Mouse (Mus musculus): ENCODE data around the gene Bag1. TPM values are rescaled to one million over a fixed set of nuclear protein-coding genes. Genes with fewer than 3 reads are reported as not detected.
"Not testable (repeated sequence)": the region's sequence is repeated elsewhere in the genome, so short reads cannot be mapped to it uniquely, and the experiment has no call there.

Bag1 gene
- total RNA-seq, 2 experiments from 2014 or later = 260 to 269 TPM

DNA sequence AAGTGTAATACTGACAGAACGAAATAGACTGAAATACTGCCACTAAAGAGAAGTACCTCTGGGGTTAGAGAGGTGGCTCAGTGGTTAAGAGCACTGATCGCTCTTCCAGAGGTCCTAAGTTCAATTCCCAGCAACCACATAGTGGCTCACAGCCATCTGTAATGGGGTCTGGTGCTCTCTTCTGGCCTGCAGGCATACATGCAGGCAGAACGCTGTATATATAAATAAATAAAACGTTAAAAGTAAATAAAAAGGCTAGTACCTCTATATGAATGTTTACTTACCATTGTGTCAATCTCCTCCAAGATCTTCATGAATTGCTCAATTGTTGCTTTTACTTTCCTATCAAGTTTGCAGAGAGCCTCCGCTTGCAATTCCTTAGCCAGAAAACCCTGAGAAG is 9.3 kb downstream of the Bag1 start:
- DNase-seq = no peak
- intact Hi-C loops (cut with DNase I) = no loop called here

GRCm38 (mm10) chr4:40936175-40936839 is 11.8 kb downstream of the Bag1 start:
- intact Hi-C loops (cut with DNase I) = no loop called here
- DNase-seq = peak; percentile 50 to 58

DNA sequence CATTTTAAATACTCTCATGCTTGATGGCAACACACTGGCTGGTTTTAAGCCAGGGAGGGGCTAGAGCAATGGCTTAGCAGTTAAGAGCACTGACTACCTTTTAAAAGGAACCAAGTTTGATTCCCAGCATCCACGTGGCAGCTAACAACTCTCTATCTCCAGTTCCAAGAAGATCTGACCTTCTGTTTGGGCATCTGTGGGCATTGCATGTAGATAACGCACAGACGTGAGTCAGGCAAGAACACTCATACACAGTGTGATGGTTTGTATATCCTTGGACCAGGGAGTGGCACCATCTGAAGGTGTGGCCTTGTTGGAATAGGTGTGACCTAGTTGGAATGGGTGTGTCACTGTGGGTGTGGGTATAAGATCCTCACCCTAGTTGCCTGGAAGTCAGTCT is 13.7 kb downstream of the Bag1 start:
- intact Hi-C loops (cut with DNase I); DNase-seq: not testable (repeated sequence)

DNA sequence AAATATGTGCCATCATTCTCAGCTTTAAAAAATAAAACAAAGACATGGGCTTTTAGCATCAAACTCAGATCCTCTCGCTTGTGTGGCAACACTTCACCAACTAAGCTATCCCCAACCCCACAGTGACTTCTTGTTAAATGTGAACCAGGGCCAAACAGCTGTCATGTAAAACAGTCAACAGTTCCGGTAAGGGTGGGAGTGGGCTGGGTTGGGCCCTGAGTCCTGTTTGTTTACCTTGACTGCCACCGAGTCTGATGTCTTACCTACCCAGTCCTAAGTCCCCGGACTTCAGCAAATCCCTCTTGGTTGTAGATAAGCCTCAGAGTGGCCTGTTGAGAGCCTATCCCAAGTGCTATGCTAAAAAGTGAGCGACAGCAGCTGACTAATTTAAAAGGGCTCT is 14.4 kb downstream of the Bag1 start:
- DNase-seq = no peak
- intact Hi-C loops (cut with DNase I) = no loop called here

- intact Hi-C loops (cut with DNase I) = no loop called here
- no peak for DNase-seq
Measured at GRCm38 (mm10) chr4:40929046-40929445, 19.0 kb downstream of the Bag1 start.

GRCm38 (mm10) chr4:40925568-40925967 is 22.5 kb downstream of the Bag1 start:
- intact Hi-C loops (cut with DNase I) = no loop called here
- DNase-seq = no peak

- no peak for DNase-seq
- intact Hi-C loops (cut with DNase I) = no loop called here
Measured at GRCm38 (mm10) chr4:40923087-40923651, 24.9 kb downstream of the Bag1 start.

DNA sequence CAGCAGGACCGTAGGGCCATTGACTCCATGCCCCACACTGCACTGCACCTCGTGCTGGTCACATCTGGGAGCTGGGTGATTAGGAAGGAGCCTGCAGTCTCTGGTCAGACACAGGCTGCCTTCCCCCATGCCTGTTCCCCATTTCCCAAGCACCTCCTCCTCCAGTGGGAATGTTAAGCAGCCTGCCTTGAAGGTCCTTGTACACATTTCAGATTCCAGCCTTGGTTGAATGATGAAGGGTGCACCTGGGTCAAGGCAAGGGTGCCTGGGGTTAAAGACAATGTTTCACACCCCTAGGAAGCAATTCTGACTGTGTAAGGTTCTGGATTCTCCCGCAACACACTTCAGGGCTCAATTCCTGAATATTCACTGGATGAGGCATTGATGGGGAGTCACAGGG is 26.8 kb downstream of the Bag1 start:
- intact Hi-C loops (cut with DNase I) = no loop called here
- DNase-seq = no peak

- intact Hi-C loops (cut with DNase I) = no loop called here
- no peak for DNase-seq
Measured at GRCm38 (mm10) chr4:40920576-40920975, 27.5 kb downstream of the Bag1 start.

- intact Hi-C loops (cut with DNase I) = no loop called here
- DNase-seq = peak; percentile 16 to 18
Measured at GRCm38 (mm10) chr4:40919785-40920184, 28.3 kb downstream of the Bag1 start, which contains the start of gene Spink4. TSS of gene Spink4 (plus strand) at chr4:40920052.

- DNase-seq = no peak
- intact Hi-C loops (cut with DNase I) = no loop called here
Measured at GRCm38 (mm10) chr4:40916592-40917155, 31.4 kb downstream of the Bag1 start.

DNA sequence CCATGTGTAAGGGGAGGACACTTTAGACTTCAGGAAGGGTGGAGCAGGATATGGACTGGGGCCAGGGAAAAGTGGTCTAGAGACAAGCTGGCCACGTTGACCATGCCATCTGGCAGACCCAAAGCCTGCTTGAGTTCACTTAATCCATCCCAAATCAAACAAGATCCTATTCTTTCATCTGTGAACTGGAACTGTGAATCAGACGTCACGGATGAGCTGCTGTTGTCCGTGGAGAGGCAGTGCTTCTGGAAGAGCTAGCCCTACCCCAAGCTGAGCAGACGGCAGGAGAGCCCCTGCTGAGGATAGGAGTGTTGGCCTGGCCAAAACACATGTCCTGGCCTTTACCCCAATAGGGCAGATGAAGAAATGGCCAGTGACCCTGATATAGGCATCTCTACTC is 32.1 kb downstream of the Bag1 start:
- no peak for DNase-seq
- intact Hi-C loops (cut with DNase I) = no loop called here

DNA sequence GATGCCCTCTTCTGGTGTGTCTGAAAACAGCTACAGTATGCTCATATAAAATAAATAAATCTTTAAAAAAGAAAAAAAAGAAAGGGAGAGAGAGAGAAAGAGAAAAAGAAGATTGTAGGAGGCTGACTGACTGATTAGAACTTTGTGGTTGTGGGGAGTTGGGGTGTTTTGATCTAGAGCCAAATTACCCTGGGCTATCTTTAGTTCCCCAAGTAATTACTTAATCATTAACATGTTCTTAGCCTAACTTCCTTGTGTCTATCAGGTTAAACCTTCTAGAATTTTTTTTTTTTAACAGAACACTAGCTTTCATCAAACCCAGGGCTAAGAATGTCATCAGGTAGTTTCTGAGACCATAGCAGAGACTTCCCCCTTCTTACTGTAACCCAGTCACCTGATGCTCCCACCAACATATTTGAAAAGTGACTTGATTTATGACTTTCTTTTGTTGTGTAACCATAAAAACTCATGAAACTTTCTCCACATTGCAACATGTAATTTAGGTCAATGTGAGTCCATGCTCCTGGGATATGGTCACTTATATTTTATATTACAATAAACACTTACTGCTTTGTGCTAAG is 33.7 kb downstream of the Bag1 start:
- DNase-seq = no peak
- intact Hi-C loops (cut with DNase I) = no loop called here

GRCm38 (mm10) chr4:40908261-40908969 is 39.7 kb downstream of the Bag1 start:
- intact Hi-C loops (cut with DNase I) = no loop called here

GRCm38 (mm10) chr4:40906298-40906697 is 41.8 kb downstream of the Bag1 start:
- no peak for DNase-seq
- intact Hi-C loops (cut with DNase I) = loop anchor here (1.0 to 2.0 kb wide), 2 partner anchors 49 to 133 kb away; no protein-coding TSS in a partner anchor

More at GRCm38 (mm10) chr4:40908261-40908969, 39.7 kb downstream of the Bag1 start:
- DNase-seq = peak; percentile 24 to 39

DNA sequence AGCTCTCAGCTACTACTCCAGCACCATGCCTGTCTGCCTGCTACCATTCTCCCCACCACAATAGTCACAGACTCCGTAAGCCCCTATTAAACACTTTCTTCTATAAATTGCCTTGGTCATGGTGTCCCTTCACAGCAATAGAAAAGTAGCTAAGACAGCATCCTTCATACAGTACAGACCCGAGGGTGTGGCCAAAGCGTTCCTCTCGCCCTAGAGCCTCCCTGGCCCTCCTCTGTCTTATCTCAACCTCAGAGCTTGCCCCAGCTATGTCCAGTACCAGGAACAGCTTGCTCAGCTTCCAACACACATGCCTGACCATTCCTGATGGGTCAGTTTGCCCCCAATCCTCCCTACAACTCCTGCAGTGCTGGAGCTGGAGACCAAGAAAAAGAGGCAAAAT is 47.5 kb downstream of the Bag1 start:
- no peak for DNase-seq
- intact Hi-C loops (cut with DNase I) = no loop called here

DNA sequence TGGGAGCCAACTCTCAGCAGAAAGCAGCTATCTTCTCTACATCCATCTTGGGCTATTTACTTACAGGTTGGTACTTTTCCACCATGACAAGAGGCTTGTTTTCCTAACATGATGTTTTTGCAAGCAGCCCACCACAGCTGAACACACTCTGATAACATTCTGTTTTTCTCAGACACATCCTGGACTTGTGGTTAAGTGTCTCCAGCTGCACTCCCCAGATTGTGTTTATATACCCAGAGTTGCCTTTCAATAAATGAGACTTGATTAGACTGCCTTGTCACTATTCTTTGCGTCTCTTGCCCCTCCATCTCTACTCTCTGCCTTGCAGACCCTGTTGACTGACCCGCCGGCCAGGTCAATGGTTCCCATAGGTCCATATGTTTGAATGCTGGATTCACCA is 48.0 kb downstream of the Bag1 start:
- intact Hi-C loops (cut with DNase I) = no loop called here
- no peak for DNase-seq

- intact Hi-C loops (cut with DNase I) = no loop called here
- no peak for DNase-seq
Measured at GRCm38 (mm10) chr4:40899264-40899663, 48.8 kb downstream of the Bag1 start.

- intact Hi-C loops (cut with DNase I) = no loop called here
- DNase-seq = no peak
Measured at GRCm38 (mm10) chr4:40898476-40899044, 49.5 kb downstream of the Bag1 start.

- no peak for DNase-seq
- intact Hi-C loops (cut with DNase I) = no loop called here
Measured at GRCm38 (mm10) chr4:40895646-40896045, 52.4 kb downstream of the Bag1 start.

DNA sequence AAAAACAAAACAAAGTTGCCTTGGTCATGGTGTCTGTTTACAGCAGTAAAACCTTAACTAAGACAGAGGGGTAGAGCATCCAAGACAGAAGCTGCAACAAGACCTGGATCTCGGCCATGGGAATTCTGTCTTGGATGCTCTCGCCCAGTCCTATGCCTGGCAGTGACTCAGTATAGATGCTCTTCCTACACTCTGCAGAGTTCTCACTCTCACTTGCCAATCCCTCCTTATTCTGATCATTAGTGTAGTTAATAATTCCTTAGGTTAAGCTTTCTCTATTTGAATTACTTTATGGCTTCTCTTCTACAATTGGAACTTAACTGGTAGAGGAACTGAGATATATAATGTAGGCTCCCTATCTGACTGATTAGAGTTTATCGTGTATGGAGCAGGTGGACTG is 53.0 kb downstream of the Bag1 start:
- no peak for DNase-seq
- intact Hi-C loops (cut with DNase I) = no loop called here
